Mouse (Mus musculus): ENCODE measurements around the gene Brd4.

- no peak for TF ChIP-seq POLR2A (IDR thresholded peaks at IDR 0.05; ENCODE audit: borderline replicate concordance, extremely low read depth, insufficient read depth, insufficient read length, poor library complexity, severe bottlenecking)
- TF ChIP-seq CTCF (IDR thresholded peaks at IDR 0.05; ENCODE audit: borderline replicate concordance, extremely low read depth, insufficient read depth, insufficient read length): no peak
Observed at GRCm38 (mm10) chr17:32253261-32253660, 31.3 kb downstream of the Brd4 start.

Data from brain, embryonic 14.5 days (tissue).